Mouse (Mus musculus): ENCODE results near the gene Ube2d2b. TPM values are rescaled to one million over a fixed set of nuclear protein-coding genes. Genes with fewer than 3 reads are reported as not detected.
A peak's percentile ranks its signal among the peaks of the same experiment; 100 is the strongest.

The Ube2d2b gene
- total and polyA plus RNA-seq, 2 experiments from 2014 or later: 0.14 TPM; not detected in 1

DNA sequence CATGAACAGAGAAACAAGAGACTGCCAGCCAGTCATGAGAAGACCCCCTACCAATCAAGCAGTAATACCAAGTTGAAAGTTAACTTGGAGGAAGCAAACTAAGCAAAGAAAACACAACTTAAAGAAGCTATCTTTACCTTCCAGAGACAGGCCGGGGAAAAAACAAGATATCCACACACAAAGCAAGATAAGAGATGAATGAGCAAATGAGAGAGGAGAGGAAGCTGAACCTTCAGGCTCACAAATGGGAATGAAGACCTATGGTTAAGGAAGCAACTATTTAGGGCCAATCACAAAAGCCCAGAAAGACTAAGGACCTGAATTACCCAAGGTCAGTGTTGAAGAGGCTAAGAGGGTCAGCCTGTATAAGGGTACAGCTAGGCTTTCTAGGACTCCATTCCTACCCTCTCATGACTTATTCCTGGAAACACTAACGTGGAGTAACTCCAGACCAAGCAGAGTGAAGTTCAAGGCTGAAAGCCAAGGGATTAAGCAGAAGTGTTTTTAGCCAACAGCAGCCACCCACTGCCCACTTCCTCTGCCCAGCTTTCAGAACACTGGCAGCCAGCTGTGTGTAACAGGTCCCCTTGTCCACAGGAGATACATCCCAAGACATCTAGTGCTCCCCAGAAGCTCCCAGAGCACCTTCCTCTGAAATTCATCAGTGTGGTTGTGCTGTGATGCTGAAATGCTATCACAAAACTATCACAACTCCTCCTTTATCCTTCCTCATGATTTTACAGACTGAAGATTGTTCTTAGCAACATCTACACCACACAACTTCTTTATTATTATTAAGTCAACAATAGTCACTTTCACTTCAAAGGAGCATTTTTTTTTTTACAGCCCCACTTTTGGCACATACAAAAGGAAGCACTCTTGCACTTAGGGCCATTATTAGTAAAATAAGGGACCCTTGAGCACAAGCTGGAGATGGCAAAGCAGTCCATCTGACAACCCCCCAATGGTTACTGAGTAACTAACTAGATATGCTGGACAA lies 36.5 kb downstream of the Ube2d2b start:
- Histone ChIP-seq H3K4me2 (ENCODE audit: low read depth, low read length) (peak overlapping the region; percentile 21; the same call in 1 of the 2 replicates), H3K4me1 (ENCODE audit: insufficient read depth, low read length) (0 out of 2 replicates have a peak, but pooled peaks cover 3% of the 10 kb centered on the region), H3K36me3 (ENCODE audit: insufficient read depth, low read length) (no peaks in the 10 kb centered on the region), H3K4me3 (ENCODE audit: low read length) (no peak overlapping the region), H3K27ac (no peak overlapping the region), H3K9me3 (ENCODE audit: low read length) (no peaks in the 10 kb centered on the region), H3K27me3 (ENCODE audit: insufficient read depth, low read length) (no peaks in the 10 kb centered on the region), H3K9ac (replicated peaks; ENCODE audit: low read length) (no peak overlapping the region)
- ATAC-seq (no peak), DNase-seq (ENCODE audit: low spot score) (no peak)
- 58% methylated on average over 2 of the region's 2 CpGs for WGBS
- no peak for TF ChIP-seq CTCF (IDR thresholded peaks at IDR 0.05; ENCODE audit: low read depth)

- Histone ChIP-seq H3K4me2 (ENCODE audit: low read depth, low read length) (peak overlapping the region; percentile 65), H3K27me3 (ENCODE audit: insufficient read depth, low read length) (no peaks in the 10 kb centered on the region), H3K4me1 (ENCODE audit: insufficient read depth, low read length) (0 out of 2 replicates have a peak, but pooled peaks cover 3% of the 10 kb centered on the region), H3K9me3 (ENCODE audit: low read length) (no peaks in the 10 kb centered on the region), H3K27ac (peak overlapping the region; percentile 91), H3K4me3 (ENCODE audit: low read length) (peak overlapping the region; percentile 90), H3K9ac (replicated peaks; ENCODE audit: low read length) (peak overlapping the region; percentile 89), H3K36me3 (ENCODE audit: insufficient read depth, low read length) (no peaks in the 10 kb centered on the region)
- ATAC-seq: peak; percentile 25; the same call in 1 of the 2 replicates
- DNase-seq (ENCODE audit: low spot score): peak; percentile 64
- WGBS: 3% methylated on average over 63 of the region's 82 CpGs
- no peak for TF ChIP-seq CTCF (IDR thresholded peaks at IDR 0.05; ENCODE audit: low read depth)
Observed at GRCm38 (mm10) chr5:107867970-107868904, 38.3 kb downstream of the Ube2d2b start.

DNA sequence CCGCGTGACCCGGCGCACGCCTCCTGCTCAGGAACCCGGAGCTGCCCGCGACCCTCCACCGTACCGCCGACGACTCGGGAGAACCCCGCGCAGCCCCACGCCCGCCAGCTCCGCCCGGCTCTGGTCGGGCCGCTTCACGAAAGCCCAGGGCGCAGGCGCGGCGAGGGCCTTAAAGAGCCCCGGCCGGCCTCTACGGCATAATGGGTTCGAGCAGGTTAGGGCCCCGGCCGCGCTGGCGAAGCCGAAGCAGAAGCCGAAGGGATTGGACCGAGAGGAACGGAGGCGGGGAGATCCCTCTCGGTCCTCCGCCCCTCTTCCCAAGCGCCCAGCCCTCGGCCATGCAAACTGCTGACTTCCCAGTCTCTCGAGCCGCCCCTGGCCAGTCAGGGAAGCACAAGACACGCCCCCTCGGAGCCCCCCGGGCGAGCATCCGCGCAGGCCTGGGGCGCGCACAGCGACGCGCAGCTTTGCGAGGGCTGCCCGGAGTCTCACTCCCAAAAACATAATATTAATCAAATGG lies 39.1 kb downstream of the Ube2d2b start:
- Histone ChIP-seq H3K9ac (replicated peaks; ENCODE audit: low read length) (peak overlapping the region; percentile 89), H3K27ac (peak overlapping the region; percentile 91), H3K27me3 (ENCODE audit: insufficient read depth, low read length) (no peaks in the 10 kb centered on the region), H3K36me3 (ENCODE audit: insufficient read depth, low read length) (no peaks in the 10 kb centered on the region), H3K4me2 (ENCODE audit: low read depth, low read length) (peak overlapping the region; percentile 65), H3K9me3 (ENCODE audit: low read length) (no peaks in the 10 kb centered on the region), H3K4me1 (ENCODE audit: insufficient read depth, low read length) (0 out of 2 replicates have a peak, but pooled peaks cover 3% of the 10 kb centered on the region), H3K4me3 (ENCODE audit: low read length) (peak overlapping the region; percentile 90)
- under 1% methylated on average over 50 of the region's 58 CpGs for WGBS
- TF ChIP-seq CTCF (IDR thresholded peaks at IDR 0.05; ENCODE audit: low read depth): peak; percentile 29
- DNase-seq (ENCODE audit: low spot score): peak; percentile 96
- peak; percentile 98 for ATAC-seq

DNA sequence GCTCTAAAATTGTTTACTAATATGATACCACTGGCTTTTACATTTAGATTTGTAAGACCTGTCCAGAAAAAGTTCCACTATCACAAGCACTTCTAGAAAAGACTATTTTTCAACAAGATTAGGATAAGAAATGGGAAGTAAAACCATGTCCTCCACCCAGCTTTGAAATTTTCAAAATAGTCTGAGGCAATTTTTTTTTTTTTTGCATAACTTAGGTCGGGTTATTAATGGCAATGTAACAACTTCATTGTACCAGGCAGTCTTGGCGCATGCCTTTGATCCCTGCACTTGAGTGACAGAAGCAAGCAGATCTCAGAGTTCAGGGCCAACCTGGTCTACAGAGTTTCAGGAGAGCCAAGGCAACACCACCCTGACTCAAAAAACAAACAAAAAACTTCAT lies 39.8 kb downstream of the Ube2d2b start:
- 45% methylated on average over 2 of the region's 2 CpGs for WGBS
- no peak overlapping the region for H3K9ac ChIP-seq (replicated peaks; ENCODE audit: low read length)
- no peak for ATAC-seq

GRCm38 (mm10) chr5:107873330-107873729 lies 43.4 kb downstream of the Ube2d2b start:
- no peak for ATAC-seq
- no peaks in the 10 kb centered on the region for H3K36me3 ChIP-seq (ENCODE audit: insufficient read depth, low read length)

More for the DNA sequence above, 39.8 kb downstream of the Ube2d2b start:
- H3K4me1 ChIP-seq (ENCODE audit: insufficient read depth, low read length): 0 out of 2 replicates have a peak, but pooled peaks cover 3% of the 10 kb centered on the region
- no peak for TF ChIP-seq CTCF (IDR thresholded peaks at IDR 0.05; ENCODE audit: low read depth)
- DNase-seq (ENCODE audit: low spot score): no peak
- no peaks in the 10 kb centered on the region for H3K36me3 ChIP-seq (ENCODE audit: insufficient read depth, low read length)
- H3K27ac ChIP-seq: no peak overlapping the region
- H3K27me3 ChIP-seq (ENCODE audit: insufficient read depth, low read length): no peaks in the 10 kb centered on the region
- H3K9me3 ChIP-seq (ENCODE audit: low read length): no peaks in the 10 kb centered on the region
- peak overlapping the region; percentile 90; the same call in 1 of the 2 replicates for H3K4me3 ChIP-seq (ENCODE audit: low read length)
- peak overlapping the region; percentile 65 for H3K4me2 ChIP-seq (ENCODE audit: low read depth, low read length)

GRCm38 (mm10) chr5:107873886-107874302 lies 44.0 kb downstream of the Ube2d2b start:
- TF ChIP-seq CTCF (IDR thresholded peaks at IDR 0.05; ENCODE audit: low read depth): no peak
- no peak for ATAC-seq
- WGBS: 66% methylated on average over 7 of the region's 7 CpGs

More at GRCm38 (mm10) chr5:107873330-107873729, 43.4 kb downstream of the Ube2d2b start:
- Histone ChIP-seq H3K4me3 (ENCODE audit: low read length) (no peak overlapping the region), H3K4me1 (ENCODE audit: insufficient read depth, low read length) (no peaks in the 10 kb centered on the region), H3K27me3 (ENCODE audit: insufficient read depth, low read length) (no peaks in the 10 kb centered on the region), H3K9ac (replicated peaks; ENCODE audit: low read length) (no peak overlapping the region), H3K4me2 (ENCODE audit: low read depth, low read length) (no peak overlapping the region), H3K9me3 (ENCODE audit: low read length) (no peaks in the 10 kb centered on the region), H3K27ac (no peak overlapping the region)
- no peak for TF ChIP-seq CTCF (IDR thresholded peaks at IDR 0.05; ENCODE audit: low read depth)
- WGBS: 83% methylated on average over 6 of the region's 6 CpGs
- DNase-seq (ENCODE audit: low spot score): no peak

More at GRCm38 (mm10) chr5:107873886-107874302, 44.0 kb downstream of the Ube2d2b start:
- no peak overlapping the region for H3K4me2 ChIP-seq (ENCODE audit: low read depth, low read length)
- no peak overlapping the region for H3K9ac ChIP-seq (replicated peaks; ENCODE audit: low read length)
- no peak overlapping the region for H3K27ac ChIP-seq
- no peaks in the 10 kb centered on the region for H3K4me1 ChIP-seq (ENCODE audit: insufficient read depth, low read length)
- no peak overlapping the region for H3K4me3 ChIP-seq (ENCODE audit: low read length)
- no peaks in the 10 kb centered on the region for H3K36me3 ChIP-seq (ENCODE audit: insufficient read depth, low read length)
- H3K27me3 ChIP-seq (ENCODE audit: insufficient read depth, low read length): no peaks in the 10 kb centered on the region
- DNase-seq (ENCODE audit: low spot score): no peak
- H3K9me3 ChIP-seq (ENCODE audit: low read length): no peaks in the 10 kb centered on the region

All from hindbrain, postnatal 0 days (tissue).